Mouse (Mus musculus) neutrophil, adult 5-6 weeks (primary cell): ENCODE results near the gene Dtl. TPM values are rescaled to one million over a fixed set of nuclear protein-coding genes. Genes with fewer than 3 reads are reported as not detected.
"Not testable (repeated sequence)": the region's sequence is repeated elsewhere in the genome, so short reads cannot be mapped to it uniquely, and the experiment has no call there.

ENCODE experiments used
- ATAC-seq: fragments of 151-379, 151-347 bp; 2 replicates; pipeline ENCODE4 v1.8.0; 2017; ENCODE audit warnings: mild to moderate bottlenecking, moderate TSS enrichment; ENCODE audit not compliant: insufficient number of reproducible peaks, poor library complexity, low FRiP score, severe bottlenecking; ENCODE audit errors: extremely low read depth
- total RNA-seq: library from RNA; stranded (forward); fragments of 200-1000 nt; gene quantifications from 2 replicates; pipeline ENCODE4 v1.2.3, GENCODE M21; 2017

Dtl gene
- total RNA-seq, 1 experiment from 2014 or later = 0.58 TPM

DNA sequence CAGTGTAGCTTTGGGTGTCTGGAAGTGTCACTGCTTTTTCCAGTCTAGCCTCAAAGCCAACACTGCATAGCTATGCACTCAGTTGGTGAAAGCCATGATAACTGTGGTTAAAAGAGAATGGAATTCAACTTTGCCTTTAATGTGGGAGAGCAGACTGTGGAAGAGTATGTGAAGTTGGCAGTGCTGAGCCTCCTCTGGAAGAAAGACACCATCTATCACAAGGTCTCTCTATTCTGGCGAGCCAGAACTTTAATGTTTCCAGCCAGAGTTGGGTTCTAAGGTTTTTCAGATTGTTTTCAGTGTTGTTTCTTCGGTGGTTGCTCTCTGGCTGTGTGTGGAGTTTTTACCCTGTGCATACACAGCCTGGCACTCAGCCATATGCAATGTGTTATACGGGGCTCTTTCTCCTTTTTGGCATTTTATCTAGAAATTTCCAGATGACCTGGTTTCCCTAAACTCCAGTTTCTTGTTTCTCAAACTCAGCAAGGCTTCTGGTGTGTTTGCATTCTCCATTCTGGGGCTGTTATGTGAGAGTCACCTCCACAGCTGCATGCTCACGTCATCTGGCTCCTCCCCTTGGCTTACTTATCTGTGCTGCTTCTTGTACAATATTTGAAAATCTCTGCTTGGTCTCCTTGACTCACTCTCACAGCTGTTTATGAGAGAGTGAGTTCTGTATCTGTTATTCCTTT, 47.3 kb downstream of the Dtl start:
- ATAC-seq = no peak

DNA sequence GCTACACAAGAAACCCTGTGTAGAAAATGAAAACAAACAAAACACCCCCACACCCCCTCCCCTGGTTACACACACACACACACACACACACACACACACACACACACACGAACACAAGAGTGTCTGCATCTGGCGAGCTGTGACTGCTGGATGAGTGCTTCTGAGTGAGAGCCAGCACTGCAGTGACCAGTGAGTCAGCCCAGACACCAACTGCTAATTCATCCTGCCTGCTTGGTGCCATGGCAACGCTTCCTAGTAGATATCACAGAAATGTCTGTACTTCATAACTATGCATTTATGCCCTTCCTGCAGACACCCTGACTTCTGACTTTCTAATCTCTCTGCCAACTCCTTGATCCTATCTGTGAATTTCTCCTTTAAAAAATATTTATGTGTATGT, 48.3 kb downstream of the Dtl start:
- ATAC-seq = no peak

DNA sequence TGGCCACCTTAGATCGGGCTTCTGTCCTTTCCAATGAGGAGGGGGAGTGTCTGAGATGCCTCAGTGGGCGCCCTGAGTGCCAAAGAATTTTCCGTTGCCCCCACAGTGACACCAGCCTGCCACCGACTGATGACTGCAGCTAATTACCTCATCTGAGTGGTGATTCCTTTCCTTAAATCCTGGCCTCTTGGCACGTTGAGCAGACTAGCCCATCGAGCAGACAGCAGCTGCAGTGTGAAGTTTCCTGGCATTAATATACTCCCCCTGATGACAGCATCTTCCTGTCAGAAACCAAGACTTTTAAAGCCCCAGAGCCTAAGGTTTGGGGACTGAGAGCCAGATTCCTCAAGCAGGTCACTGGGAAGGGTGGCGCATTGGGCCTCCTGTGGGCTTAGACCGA, 53.9 kb downstream of the Dtl start:
- no peak for ATAC-seq

DNA sequence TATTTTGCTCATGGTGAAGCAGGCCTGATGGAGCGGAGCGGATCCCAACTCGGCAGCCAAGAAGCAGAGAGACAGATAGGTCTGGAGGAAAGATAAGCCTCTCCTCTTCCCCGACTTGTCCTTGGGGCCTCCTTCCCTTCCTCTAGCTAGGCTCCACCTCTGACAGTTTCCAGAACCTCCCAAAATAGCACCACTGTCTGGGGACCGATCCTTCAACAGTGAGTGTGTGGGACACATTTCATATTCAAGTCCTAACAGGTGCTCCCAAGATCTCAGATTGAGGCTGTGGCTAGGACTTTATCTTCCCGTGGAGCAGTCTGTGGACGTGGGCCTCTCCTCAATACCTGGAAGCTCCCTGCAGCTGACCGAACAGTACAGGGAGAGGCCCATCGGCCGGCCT, 54.7 kb downstream of the Dtl start:
- ATAC-seq = no peak

DNA sequence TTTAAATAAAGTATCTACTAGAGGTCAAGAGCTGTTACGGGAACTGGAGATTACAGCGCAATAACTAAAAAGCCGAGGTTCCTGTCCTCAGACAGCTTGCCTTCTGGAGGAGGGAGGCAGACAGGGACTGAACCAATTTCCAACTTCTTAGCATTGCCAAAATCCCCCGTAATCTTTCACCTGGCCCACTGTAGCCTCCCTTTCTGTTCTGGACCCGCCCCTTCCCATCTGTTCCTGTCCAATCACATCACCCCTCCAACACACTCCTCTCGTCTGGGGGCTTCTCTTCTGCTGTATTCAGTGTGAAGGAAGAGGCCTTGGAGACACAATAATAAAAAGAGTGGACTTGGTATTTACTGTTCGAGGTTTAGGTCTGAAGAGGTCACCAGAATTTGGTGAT, 55.1 kb downstream of the Dtl start:
- no peak for ATAC-seq

DNA sequence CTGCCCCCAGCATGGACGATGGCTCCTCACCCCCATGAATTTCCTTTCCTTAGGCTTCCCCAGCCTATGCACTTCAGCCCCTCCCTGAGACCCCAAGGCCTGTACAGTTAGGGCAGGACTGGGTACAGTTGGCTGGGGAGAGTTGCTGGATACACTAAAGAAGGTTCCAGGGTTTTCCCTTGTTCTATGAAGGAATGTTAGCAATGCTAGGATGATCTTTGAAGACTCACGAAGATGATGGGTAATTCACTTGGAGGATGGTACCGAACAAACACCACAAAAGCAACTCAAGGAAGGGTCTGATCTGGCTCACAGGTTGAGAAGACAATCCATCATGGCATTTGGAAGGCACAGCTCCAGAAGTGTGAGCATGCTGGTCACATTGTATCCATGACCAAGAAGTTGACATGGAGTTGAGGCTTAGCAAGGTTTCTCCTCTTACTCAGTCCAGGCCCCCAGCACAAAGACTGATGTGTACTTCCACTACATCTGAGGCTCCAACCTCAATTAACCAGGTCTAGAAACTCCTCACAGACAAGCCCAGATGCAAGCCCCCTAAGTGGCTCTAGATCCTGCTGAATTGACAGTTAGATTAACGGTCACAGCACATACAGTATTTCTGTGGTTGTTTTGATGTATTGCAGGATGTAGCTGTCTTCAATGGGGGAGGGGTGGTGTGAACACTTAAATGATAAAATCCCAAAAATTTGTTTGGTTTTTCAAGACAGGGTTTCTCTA, 55.8 kb downstream of the Dtl start:
- no peak for ATAC-seq

DNA sequence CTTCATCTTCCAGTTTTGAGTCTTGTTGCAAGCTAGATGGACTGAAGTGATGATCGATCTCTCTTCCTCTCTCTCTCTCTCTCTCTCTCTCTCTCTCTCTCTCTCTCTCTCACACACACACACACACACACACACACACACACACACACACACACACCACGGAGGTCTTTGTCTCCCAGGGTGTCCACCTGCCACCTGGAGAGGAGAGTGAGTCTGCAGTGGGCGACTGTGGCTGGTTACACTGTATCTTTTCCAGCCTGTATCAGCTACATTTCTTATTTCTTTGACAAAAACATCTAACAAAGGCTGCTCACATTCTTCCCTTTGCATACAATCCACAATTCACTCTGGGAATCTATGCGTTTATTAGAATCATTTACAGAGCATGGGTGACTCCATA, 56.4 kb downstream of the Dtl start:
- ATAC-seq = no peak

DNA sequence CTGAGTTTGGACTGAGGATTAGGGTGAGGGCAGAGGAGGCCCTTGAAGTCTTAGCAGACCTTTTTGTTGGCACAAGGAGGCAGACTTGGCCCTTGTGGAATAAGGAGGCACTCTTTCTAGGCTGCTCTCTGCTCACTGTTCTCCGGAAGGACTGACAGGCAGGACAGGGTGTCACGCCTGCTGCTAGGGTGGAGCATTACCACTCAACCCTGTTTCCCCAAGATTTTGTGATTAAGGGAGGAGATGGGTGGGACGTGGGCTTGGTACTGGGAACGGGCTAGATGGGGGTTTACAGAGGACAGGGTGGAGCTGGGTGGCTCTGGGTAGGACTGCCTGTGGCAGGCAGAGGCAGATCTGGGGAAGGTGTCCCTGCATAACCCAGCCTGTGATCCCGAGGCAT, 57.4 kb downstream of the Dtl start:
- ATAC-seq = no peak

DNA sequence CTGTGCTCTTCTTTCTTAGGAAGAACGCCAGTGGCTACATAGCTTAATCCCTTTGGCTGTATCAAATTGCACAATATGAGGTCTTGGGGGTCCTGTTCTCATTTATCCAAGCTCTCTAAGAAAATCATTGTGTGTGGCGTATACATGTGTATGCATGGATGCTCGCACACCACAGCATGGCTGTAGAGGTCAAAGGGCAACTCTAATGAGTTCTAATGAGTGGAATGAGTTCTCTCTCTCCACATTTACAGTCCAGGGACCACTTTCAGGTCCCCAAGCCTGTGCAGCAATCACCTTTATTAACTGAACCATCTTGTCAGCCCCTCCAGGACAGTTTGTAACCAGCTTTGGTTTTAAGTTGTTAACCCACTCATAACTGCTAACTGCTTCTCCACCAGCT, 58.3 kb downstream of the Dtl start:
- no peak for ATAC-seq

DNA sequence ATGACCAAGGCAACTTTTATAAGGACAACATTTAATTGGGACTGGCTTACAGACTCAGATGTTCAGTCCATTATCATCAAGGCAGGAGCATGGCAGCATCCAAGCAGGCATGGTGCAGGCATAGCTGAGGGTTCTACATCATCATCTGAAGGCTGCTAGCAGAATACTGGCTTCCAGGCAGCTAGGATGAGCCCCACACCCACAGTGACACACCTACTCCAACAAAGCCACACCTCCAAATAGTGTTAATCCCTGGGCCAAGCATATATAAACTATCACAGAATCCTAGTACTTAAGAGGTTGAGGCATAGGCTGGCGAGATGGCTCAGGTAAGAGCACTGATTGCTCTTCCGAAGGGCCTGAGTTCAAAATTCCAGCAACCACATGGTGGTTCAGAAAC, 59.0 kb downstream of the Dtl start:
- not testable (repeated sequence) for ATAC-seq

DNA sequence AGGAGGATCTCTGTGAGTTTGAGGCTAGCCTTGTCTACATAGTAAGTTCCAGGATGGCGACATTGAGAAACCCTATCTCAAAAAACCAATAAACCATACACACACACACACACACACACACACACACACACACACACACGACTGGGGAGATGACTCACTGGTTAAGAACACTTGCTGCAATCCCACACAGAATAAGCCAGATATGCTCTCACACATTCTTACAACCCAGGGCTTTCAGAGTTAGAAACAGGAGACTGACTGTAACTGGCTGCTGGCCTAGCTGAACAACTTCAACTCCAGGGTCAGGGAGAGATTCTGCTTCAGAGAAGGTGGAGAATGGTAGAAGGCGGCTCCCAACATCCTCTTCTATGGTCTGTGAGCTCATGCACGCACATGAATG, 62.1 kb downstream of the Dtl start:
- ATAC-seq = no peak

DNA sequence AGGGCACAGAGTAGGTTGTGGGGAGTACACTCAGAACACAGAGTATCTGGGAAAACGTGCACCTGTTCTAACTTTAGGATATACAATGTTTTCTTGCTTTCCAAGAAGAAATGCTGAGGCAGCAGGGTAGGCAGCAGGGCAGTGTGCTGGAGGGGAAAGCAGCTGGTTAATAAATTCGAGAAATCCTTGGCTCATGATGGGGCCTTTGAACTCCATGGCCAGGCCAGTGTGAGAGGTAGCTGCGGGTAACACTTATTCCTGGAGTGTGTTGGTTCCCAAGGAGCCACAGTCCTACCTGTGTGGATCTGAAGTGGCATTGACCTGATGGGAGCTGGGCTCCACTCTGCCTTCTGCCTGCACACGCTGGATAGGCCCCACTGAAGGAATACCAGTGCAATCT, 63.0 kb downstream of the Dtl start:
- no peak for ATAC-seq

DNA sequence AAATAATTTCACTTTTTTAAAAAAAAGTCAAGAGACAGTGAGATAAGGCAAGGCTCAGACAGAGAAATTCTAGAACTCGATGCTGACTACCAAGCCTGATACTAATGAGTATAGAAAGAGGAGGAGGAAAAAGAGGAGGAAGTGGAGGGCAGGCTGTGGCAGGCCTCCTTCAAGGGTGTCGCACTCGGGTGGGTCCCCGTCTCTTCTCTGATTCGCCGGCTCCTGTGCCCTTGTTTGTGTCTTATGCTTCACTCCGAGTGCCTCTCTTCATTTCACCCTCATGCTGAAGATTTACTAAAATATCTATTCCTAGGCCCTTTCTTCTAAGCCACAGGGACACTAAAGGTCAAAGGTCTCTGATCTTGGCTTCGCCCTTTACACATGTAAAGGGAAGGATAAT, 63.8 kb downstream of the Dtl start:
- no peak for ATAC-seq

DNA sequence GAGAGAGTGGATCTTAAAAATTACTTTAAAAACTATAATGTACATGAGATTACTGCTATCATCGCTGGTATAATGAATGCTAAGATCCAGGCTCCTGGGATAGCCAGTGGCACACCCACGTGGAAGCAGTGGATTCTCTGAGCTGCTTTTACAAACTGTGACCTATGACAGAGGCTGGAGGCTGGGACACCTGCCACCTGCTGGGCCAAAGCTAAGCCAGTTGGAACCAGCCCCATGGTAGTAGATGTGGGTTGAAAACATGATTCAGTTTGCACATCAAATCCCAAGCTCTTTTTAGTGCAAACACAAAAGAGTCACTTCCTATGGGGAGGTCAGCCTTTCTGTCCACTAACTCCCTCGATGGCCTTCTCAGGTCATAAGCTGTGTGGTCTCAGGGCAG, 65.5 kb downstream of the Dtl start:
- no peak for ATAC-seq

DNA sequence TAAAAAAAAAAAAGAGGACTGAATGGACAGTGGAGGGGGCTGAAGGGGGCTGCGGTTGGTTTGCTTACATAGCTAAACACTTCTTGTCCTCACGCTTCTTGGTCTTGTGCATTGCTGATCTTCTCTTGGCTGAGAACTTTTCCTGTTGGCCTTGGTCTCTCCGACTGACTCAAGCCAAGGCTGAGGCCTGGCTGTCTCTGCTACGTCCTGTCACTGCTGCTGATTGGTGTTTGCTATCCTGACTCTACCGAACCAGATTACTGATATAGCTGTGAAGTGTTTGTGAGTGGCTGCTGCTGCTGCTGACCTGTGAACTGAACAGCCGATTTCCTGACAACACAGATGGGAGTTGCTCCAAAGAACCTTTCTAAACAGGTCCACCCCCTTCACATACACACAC, 66.2 kb downstream of the Dtl start:
- no peak for ATAC-seq

DNA sequence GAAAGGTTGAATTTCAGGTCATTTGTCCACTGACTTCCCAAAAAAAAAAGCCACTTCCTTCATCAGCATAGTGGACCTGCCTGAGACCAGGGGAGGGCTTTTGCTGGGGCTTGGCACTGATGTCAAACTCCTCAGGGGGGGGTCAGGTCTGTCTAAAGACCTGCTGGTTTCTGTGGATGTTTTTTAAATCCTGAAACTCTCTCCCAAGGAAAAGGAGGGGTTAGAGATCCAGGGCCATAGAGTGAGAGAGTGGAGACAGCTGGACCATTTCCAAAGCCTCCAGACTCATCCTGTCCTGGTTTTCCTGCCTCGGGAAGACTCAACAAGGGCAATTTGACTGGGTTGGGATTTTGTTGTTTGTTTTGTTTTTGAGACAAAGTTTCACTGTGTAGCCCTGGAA, 68.6 kb downstream of the Dtl start:
- ATAC-seq = no peak

DNA sequence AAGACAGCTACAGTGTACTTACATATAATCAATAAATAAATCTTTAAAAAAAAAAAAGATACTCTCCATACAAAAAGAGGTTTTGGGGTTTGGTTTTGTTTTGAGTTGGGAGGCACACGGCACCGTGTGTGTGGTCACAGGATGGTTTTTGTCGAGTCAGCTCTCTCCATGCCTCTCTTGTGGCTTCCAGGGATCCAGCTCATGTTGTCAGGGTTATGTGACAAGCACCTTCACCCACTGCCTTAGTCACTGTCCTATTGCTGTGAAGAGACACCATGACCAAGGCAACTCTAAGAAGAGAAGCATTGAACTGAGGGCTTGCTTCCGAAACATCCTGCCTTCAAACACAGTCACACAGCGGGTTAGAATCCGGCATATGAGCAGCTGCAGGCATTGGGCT, 75.7 kb downstream of the Dtl start:
- ATAC-seq = no peak

DNA sequence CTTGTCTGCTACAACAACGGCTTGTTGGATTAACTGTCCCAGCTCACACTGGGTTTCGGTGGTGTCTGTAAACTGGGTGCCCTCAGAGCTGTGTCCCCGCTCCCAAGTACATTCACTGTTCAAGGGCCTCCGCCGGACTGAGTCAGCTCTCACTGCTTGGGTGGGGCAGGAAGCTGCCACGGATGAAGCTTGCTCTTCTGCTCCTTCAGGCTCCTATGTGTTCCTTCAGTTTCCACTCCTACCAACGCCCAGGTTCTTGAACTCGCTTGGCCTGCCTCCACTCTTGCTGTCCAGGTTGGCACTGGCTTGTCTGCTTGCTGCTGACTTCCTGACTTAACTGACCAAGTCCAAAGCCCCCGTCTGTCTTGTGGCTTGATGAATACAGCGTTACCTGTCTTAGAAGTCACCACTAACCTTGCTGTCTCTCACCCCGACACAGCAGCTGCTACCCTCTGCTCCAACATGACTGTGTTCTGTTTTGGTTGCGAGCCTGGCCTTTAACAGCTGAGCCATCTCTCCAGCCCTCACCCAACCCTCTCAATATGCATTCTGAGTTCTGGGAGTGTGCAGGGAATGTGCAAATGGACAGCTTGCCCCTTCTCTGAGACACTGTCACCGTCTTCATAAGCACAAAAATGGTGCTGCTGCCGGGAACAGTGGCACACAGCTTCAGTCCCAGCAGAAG, 76.9 kb downstream of the Dtl start:
- ATAC-seq = no peak

DNA sequence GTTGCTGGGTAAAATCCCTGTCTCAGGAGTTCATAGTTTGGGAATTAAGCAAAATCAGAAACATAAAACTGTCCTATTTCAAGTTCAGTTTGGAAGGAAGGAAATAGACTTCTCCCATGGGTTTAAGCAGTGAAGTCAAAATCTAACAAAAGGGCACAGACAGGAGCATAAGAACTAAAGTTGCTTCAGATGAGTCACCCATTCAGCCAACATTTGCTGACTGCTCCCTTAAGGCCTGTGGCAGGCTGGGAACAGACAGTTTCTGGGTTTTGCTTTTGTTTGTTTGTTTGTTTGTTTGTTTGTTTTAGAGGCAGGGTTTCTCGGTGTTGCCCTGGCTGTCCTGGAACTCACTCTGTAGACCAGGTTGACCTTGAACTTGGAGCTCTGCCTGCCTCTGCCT, 78.7 kb downstream of the Dtl start:
- no peak for ATAC-seq

DNA sequence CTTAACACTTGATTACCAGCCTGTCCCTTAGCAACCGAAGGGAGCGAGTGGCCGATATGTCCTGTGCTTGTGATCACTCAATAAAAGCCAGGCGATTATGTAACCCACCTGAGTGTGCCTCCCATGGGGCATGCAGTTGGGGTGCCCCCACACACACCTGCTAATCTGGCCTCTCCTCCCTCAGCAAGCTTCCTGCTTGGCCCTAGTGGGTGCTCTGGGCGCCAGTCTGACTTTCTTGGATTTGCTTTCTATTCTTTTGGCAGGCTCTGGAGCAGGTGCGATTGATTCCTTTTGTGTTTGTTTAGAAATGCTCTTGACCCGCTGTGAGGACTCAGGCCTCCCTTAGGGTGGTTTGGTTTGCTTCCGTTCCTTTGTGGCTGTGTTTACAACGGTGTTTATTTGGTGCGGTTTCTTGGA, 80.3 kb downstream of the Dtl start:
- ATAC-seq = no peak
